Comparison of ENCODE assay signal across 16 mouse cellular contexts in genomic region chr4:125760326-125760725, GRCm38 (mm10).
"Had no signal": no experiment of that assay in that cellular context is flagged by ENCODE, and none has a peak within 500 bp of the region (broad histone marks: within the 10 kb centered on the region; RNA-seq: fewer than 3 reads in every experiment).

No protein-coding gene starts in this region.

- H3K9me3 ChIP-seq: neural tube, embryonic 13.5 days; neural tube, embryonic 15.5 days; stomach, embryonic 15.5 days had no signal

- DNase-seq: retina, postnatal 1 day; right cerebral cortex, adult 18-20 months; right cerebral cortex, postnatal 14 days; right cerebral cortex, postnatal 25 days; right cerebral cortex, postnatal 4 days; spleen, adult 18-20 months; thymus, adult 18-20 months; thymus, adult 2 months; thymus, postnatal 14 days; thymus, postnatal 25 days; thymus, postnatal 36 days; thymus, postnatal 4 days had no signal

- H3K27me3 ChIP-seq: neural tube, embryonic 13.5 days; neural tube, embryonic 15.5 days; stomach, embryonic 15.5 days had no signal

- H3K4me1 ChIP-seq: neural tube, embryonic 13.5 days; neural tube, embryonic 15.5 days; stomach, embryonic 15.5 days had no signal

- H3K27ac ChIP-seq: neural tube, embryonic 13.5 days; neural tube, embryonic 15.5 days; stomach, embryonic 15.5 days; stomach, postnatal 0 days had no signal

- H3K36me3 ChIP-seq: neural tube, embryonic 13.5 days; neural tube, embryonic 15.5 days; stomach, embryonic 15.5 days had no signal

- H3K4me3 ChIP-seq: neural tube, embryonic 13.5 days; neural tube, embryonic 15.5 days; stomach, embryonic 15.5 days had no signal

- H3K9ac ChIP-seq: neural tube, embryonic 13.5 days; neural tube, embryonic 15.5 days; stomach, embryonic 15.5 days had no signal

- H3K4me2 ChIP-seq: neural tube, embryonic 13.5 days; neural tube, embryonic 15.5 days; stomach, embryonic 15.5 days had no signal
